Mouse (Mus musculus) 3T3-L1 (cell line): ENCODE results near the gene 6430531B16Rik.

ENCODE experiments used
- DNase-seq: peaks from one replicate; pipeline ENCODE4 v3.0.0-alpha.2; 2015; ENCODE audit warnings: low read depth, low spot score

Gene 6430531B16Rik

DNA sequence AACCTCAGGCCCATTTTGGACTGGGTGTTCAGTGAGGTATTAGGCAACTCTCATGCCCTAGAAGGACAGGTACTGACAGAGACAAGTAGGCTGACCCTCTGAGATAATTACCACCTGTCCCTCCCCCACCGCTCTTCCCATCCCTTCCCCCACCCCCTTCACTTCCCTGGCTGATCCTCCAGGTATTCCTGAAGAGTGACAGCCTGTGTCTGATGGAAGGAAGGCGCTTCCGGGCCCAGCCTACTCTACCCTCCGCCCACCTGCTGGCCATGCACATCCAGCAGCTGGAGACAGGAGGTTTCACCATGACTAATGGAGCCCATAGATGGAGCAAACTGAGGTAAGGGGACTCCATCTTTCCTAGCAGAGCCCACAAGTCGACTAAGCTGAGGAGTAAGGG, 40.7 kb downstream of the 6430531B16Rik start:
- no peak for DNase-seq

GRCm38 (mm10) chr7:139937138-139937537, 41.4 kb downstream of the 6430531B16Rik start:
- DNase-seq: no peak

- no peak for DNase-seq
Measured at GRCm38 (mm10) chr7:139936705-139937104, 41.9 kb downstream of the 6430531B16Rik start.

DNA sequence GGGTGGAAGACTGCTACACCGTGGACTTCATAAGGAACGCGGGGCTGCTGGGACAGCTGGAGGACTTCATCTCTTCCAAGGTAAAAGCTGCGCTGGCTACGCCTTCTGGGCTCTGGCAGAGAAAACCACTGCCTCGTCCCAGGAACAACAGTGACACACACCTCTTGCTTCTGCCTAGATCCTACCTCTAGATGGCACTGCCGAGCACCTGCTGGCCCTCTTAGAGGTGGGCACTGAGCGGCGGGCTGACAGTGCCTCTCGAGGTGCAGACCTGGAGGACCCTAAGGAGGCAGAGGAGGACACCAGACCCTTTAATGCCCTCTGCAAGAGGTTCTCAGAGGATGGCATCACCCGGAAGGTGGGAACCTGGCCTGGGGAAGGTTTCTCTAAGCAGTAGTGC, 47.8 kb downstream of the 6430531B16Rik start:
- peak; percentile 25 for DNase-seq
